Mouse (Mus musculus) embryonic facial prominence, embryonic 15.5 days (tissue): ENCODE results near the gene Cfap77. TPM values are rescaled to one million over a fixed set of nuclear protein-coding genes. Genes with fewer than 3 reads are reported as not detected.
"Not testable (repeated sequence)": the region's sequence is repeated elsewhere in the genome, so short reads cannot be mapped to it uniquely, and the experiment has no call there.

Experiments used
- ATAC-seq: fragments of 200-750 bp; cut with Nextera tagmentation; 2 replicates; pipeline ENCODE4 v1.8.0; 2017; ENCODE audit warnings: low read depth, moderate TSS enrichment; ENCODE audit not compliant: insufficient number of reproducible peaks, low FRiP score, low TSS enrichment
- H3K27ac ChIP-seq: fragments of 300-500 bp; sonication (generic); replicated peaks from 2 replicates; pipeline ENCODE4 v1.5.1; 2015; ENCODE audit warnings: mild to moderate bottlenecking, inconsistent platforms
- H3K27me3 ChIP-seq: fragments of 300-500 bp; sonication (generic); 2 replicates; pipeline ENCODE4 v1.6.1; 2015; ENCODE audit warnings: inconsistent platforms
- H3K36me3 ChIP-seq: fragments of 300-500 bp; sonication (generic); 2 replicates; pipeline ENCODE4 v1.6.1; 2015; ENCODE audit warnings: mild to moderate bottlenecking, inconsistent platforms
- H3K4me1 ChIP-seq: fragments of 300-500 bp; sonication (generic); 2 replicates; pipeline ENCODE4 v1.6.1; 2015; ENCODE audit warnings: inconsistent platforms
- H3K4me2 ChIP-seq: fragments of 300-500 bp; sonication (generic); replicated peaks from 2 replicates; pipeline ENCODE4 v1.6.1; 2015; ENCODE audit warnings: mild to moderate bottlenecking, inconsistent platforms
- H3K4me3 ChIP-seq: fragments of 300-500 bp; sonication (generic); replicated peaks from 2 replicates; pipeline ENCODE4 v1.5.1; 2015; ENCODE audit warnings: mild to moderate bottlenecking, inconsistent platforms
- H3K9ac ChIP-seq: fragments of 300-500 bp; sonication (generic); 2 replicates; pipeline ENCODE4 v1.6.1; 2015; ENCODE audit warnings: inconsistent platforms
- H3K9me3 ChIP-seq: fragments of 300-500 bp; sonication (generic); replicated peaks from 2 replicates; pipeline ENCODE4 v1.6.1; 2016; ENCODE audit warnings: inconsistent platforms
- WGBS: fragments of 180-500 bp; shearing (Covaris S2); methylation state at CpG from one replicate; pipeline ENCODE4 v1.1.7; 2015; 5-methylcytosine and 5-hydroxymethylcytosine counted together
- polyA plus RNA-seq: library from polyadenylated mRNA; unstranded; fragments of >200 nt; fragmentation: Nextera tagmentation; extraction: Ambion mirVana; gene quantifications from 2 replicates; pipeline ENCODE4 v1.2.1, GENCODE M21; 2015

Cfap77 gene
- polyA plus RNA-seq: 0.56 and 1.8 TPM in 2 replicates

GRCm38 (mm10) chr2:29054991-29055390, at the start of gene Cfap77:
TSS of gene Cfap77 (minus strand) at chr2:29055066.
- Histone ChIP-seq H3K4me1 (peaks cover 8% of the 10 kb centered on the region), H3K36me3 (no peaks in the 10 kb centered on the region), H3K27me3 (peaks cover 31% of the 10 kb centered on the region), H3K27ac (no peak within 1 kb of the TSS), H3K9me3 (no peaks in the 10 kb centered on the region), H3K4me3 (peak within 1 kb of the TSS; percentile 47), H3K9ac (peak within 1 kb of the TSS; percentile 10; the same call in 1 of the 2 replicates), H3K4me2 (peak within 1 kb of the TSS; percentile 66)
- ATAC-seq: peak; percentile 61; the same call in 1 of the 2 replicates
- WGBS: under 1% methylated on average over 25 of the region's 25 CpGs

GRCm38 (mm10) chr2:29102416-29103377, 47.8 kb upstream of the Cfap77 start:
- not testable (repeated sequence) for H3K36me3 ChIP-seq, H3K4me2 ChIP-seq, H3K27me3 ChIP-seq, H3K27ac ChIP-seq, H3K4me1 ChIP-seq, H3K4me3 ChIP-seq, H3K9ac ChIP-seq, H3K9me3 ChIP-seq, ATAC-seq
- 79% methylated on average over 10 of the region's 10 CpGs for WGBS

- Histone ChIP-seq H3K36me3 (no peaks in the 10 kb centered on the region), H3K27ac (no peak overlapping the region), H3K9ac (no peak overlapping the region), H3K4me2 (no peak overlapping the region), H3K4me1 (no peaks in the 10 kb centered on the region), H3K27me3 (no peaks in the 10 kb centered on the region), H3K4me3 (no peak overlapping the region), H3K9me3 (no peaks in the 10 kb centered on the region)
- WGBS: 71% methylated on average over 7 of the region's 7 CpGs
- no peak for ATAC-seq
Measured at GRCm38 (mm10) chr2:29100822-29101534, 46.1 kb upstream of the Cfap77 start.

GRCm38 (mm10) chr2:29099646-29100045, 44.8 kb upstream of the Cfap77 start:
- 87% methylated on average over 14 of the region's 14 CpGs for WGBS
- no peaks in the 10 kb centered on the region for H3K36me3 ChIP-seq
- H3K9ac ChIP-seq: no peak overlapping the region
- ATAC-seq: no peak
- no peaks in the 10 kb centered on the region for H3K27me3 ChIP-seq
- H3K4me3 ChIP-seq: no peak overlapping the region
- no peaks in the 10 kb centered on the region for H3K4me1 ChIP-seq
- H3K27ac ChIP-seq: no peak overlapping the region
- H3K9me3 ChIP-seq: no peaks in the 10 kb centered on the region
- no peak overlapping the region for H3K4me2 ChIP-seq

- ATAC-seq: no peak
Measured at GRCm38 (mm10) chr2:29098786-29099185, 43.9 kb upstream of the Cfap77 start.

GRCm38 (mm10) chr2:29097955-29098354, 43.1 kb upstream of the Cfap77 start:
- not testable (repeated sequence) for H3K4me1 ChIP-seq

More at GRCm38 (mm10) chr2:29098786-29099185, 43.9 kb upstream of the Cfap77 start:
- 65% methylated on average over 8 of the region's 8 CpGs for WGBS
- Histone ChIP-seq H3K4me1 (no peaks in the 10 kb centered on the region), H3K4me2 (no peak overlapping the region), H3K36me3 (no peaks in the 10 kb centered on the region), H3K9me3 (no peaks in the 10 kb centered on the region), H3K27ac (no peak overlapping the region), H3K4me3 (no peak overlapping the region), H3K27me3 (no peaks in the 10 kb centered on the region), H3K9ac (no peak overlapping the region)

GRCm38 (mm10) chr2:29097465-29097864, 42.6 kb upstream of the Cfap77 start:
- no peak overlapping the region for H3K4me2 ChIP-seq
- no peaks in the 10 kb centered on the region for H3K4me1 ChIP-seq
- no peak overlapping the region for H3K9ac ChIP-seq
- 78% methylated on average over 3 of the region's 3 CpGs for WGBS
- no peaks in the 10 kb centered on the region for H3K36me3 ChIP-seq
- H3K4me3 ChIP-seq: no peak overlapping the region
- no peaks in the 10 kb centered on the region for H3K9me3 ChIP-seq
- H3K27me3 ChIP-seq: no peaks in the 10 kb centered on the region
- H3K27ac ChIP-seq: no peak overlapping the region
- ATAC-seq: no peak

More at GRCm38 (mm10) chr2:29097955-29098354, 43.1 kb upstream of the Cfap77 start:
- WGBS: 92% methylated on average over 5 of the region's 5 CpGs
- H3K27me3 ChIP-seq, H3K36me3 ChIP-seq, H3K4me3 ChIP-seq, H3K9ac ChIP-seq, H3K4me2 ChIP-seq, ATAC-seq, H3K27ac ChIP-seq, H3K9me3 ChIP-seq: not testable (repeated sequence)

GRCm38 (mm10) chr2:29096751-29097150, 41.9 kb upstream of the Cfap77 start:
- no peak overlapping the region for H3K4me2 ChIP-seq
- H3K4me1 ChIP-seq: no peaks in the 10 kb centered on the region
- 66% methylated on average over 4 of the region's 4 CpGs for WGBS
- no peaks in the 10 kb centered on the region for H3K9me3 ChIP-seq
- no peaks in the 10 kb centered on the region for H3K27me3 ChIP-seq
- no peak overlapping the region for H3K9ac ChIP-seq
- H3K36me3 ChIP-seq: no peaks in the 10 kb centered on the region
- no peak overlapping the region for H3K27ac ChIP-seq
- ATAC-seq: no peak
- H3K4me3 ChIP-seq: no peak overlapping the region

- Histone ChIP-seq H3K9ac (no peak overlapping the region), H3K36me3 (no peaks in the 10 kb centered on the region), H3K27me3 (no peaks in the 10 kb centered on the region), H3K4me2 (no peak overlapping the region), H3K4me1 (no peaks in the 10 kb centered on the region), H3K4me3 (no peak overlapping the region), H3K9me3 (no peaks in the 10 kb centered on the region), H3K27ac (no peak overlapping the region)
- 91% methylated on average over 8 of the region's 8 CpGs for WGBS
- ATAC-seq: no peak
Measured at GRCm38 (mm10) chr2:29095674-29096073, 40.8 kb upstream of the Cfap77 start.

GRCm38 (mm10) chr2:29089276-29089675, 34.4 kb upstream of the Cfap77 start:
- 82% methylated on average over 6 of the region's 6 CpGs for WGBS
- H3K9me3 ChIP-seq, H3K4me2 ChIP-seq, ATAC-seq, H3K27me3 ChIP-seq, H3K27ac ChIP-seq, H3K9ac ChIP-seq, H3K4me1 ChIP-seq, H3K4me3 ChIP-seq: not testable (repeated sequence)
- H3K36me3 ChIP-seq: peaks cover 31% of the 10 kb centered on the region

GRCm38 (mm10) chr2:29086026-29086425, 31.2 kb upstream of the Cfap77 start:
- Histone ChIP-seq H3K9me3 (no peaks in the 10 kb centered on the region), H3K4me3 (no peak overlapping the region), H3K27me3 (no peaks in the 10 kb centered on the region), H3K4me2 (no peak overlapping the region), H3K27ac (no peak overlapping the region), H3K4me1 (no peaks in the 10 kb centered on the region), H3K9ac (no peak overlapping the region), H3K36me3 (peaks cover 61% of the 10 kb centered on the region)
- WGBS: 96% methylated on average over 7 of the region's 7 CpGs
- ATAC-seq: no peak
